Mouse (Mus musculus): ENCODE measurements around the gene Ngf.

The Ngf gene

GRCm38 (mm10) chr3:102469713-102470448 is at the start of gene Ngf:
Gene Ngf, plus strand, starts transcription at chr3:102469919.
- peak; percentile 7 for DNase-seq (ENCODE audit: low spot score)

DNA sequence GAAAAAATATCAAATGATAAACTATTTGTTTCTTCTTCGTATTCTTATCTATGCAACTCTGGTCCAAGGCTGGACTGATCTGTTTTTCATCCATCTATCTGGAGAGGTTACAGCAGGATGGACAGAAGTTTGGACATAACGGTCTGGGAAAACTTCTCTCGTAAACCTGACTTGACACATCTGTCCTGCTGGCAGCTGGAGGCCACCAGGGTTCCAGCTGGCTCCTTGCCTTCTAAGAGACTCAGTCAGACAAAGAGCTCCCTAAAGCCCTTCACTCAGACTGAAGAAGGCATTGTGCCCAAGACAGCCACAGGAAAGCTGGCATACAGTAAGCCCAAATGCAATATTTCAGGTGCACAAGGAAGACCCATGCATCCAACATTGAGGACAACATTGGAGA is 24.2 kb upstream of the Ngf start:
- no peak for DNase-seq (ENCODE audit: low spot score)

- no peak for DNase-seq (ENCODE audit: low spot score)
These were observed 23.0 kb upstream of the Ngf start for GRCm38 (mm10) chr3:102446691-102447090.

GRCm38 (mm10) chr3:102454566-102454965 is 15.2 kb upstream of the Ngf start:
- DNase-seq (ENCODE audit: low spot score) = no peak

GRCm38 (mm10) chr3:102460528-102460927 is 9.2 kb upstream of the Ngf start:
- DNase-seq (ENCODE audit: low spot score) = no peak

DNA sequence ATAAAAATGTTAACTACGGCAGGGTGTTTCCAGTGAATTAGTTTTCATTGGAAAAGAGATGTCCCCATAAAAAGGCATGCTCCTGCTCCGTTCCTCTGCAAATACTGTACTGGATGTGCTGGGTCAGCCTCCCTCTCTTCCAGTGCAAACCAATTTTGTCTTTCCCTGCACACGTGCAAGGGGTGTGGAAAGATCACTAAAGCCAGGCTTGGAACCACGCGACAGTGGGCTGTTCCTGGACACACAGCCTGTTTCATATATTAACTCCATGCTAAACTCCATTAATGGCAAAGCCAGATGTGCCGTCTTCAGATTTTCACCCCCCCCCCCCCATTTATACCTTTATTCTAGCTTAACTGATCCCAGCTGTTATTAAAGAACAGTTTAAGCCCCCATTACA is 8.7 kb upstream of the Ngf start:
- no peak for DNase-seq (ENCODE audit: low spot score)

GRCm38 (mm10) chr3:102462703-102463336 is 6.9 kb upstream of the Ngf start:
- no peak for DNase-seq (ENCODE audit: low spot score)

DNA sequence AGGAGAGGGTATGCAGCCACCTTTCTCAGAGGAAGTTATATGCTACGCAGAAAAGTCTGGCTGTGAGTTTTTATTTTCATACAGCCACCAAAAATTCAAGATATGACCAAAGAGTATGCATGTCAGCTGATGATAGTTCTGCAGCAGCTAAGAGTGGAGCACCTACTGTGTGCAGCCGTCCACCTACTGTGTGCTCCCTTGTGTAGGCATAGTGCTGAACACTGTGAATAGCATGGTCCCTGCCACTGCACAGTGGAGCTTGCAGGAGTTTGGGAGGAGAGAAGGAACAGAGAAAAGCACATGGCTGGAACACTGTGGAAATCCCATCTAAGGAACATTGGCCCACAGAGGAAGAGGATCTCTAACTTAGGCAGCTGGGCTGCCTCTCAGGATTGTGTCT is 6.4 kb upstream of the Ngf start:
- no peak for DNase-seq (ENCODE audit: low spot score)

DNA sequence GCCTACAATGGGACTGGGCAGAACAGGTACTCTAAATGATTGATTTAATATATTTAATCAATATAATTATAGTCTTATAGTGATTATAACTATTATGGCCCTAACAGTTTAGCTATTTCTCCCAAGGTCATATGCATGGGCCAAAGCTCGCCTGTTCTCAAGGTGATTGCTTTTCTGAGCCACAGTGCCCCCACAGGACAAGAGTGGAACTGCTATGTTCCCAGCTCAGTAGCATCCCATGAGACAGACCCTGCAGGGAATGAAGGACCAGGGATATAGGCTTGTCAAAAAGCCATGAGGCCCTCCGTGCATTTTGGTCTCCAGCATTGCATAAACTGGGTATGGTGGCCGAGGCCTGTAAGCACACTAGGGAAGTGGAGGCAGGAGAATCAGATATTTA is 3.1 kb upstream of the Ngf start:
- peak; percentile 83 for DNase-seq (ENCODE audit: low spot score)

GRCm38 (mm10) chr3:102467121-102467520 is 2.6 kb upstream of the Ngf start:
- no peak for DNase-seq (ENCODE audit: low spot score)

- no peak for DNase-seq (ENCODE audit: low spot score)
These were observed 1.5 kb downstream of the Ngf start for GRCm38 (mm10) chr3:102471251-102471650.

- no peak for DNase-seq (ENCODE audit: low spot score)
These were observed 2.1 kb downstream of the Ngf start for GRCm38 (mm10) chr3:102471799-102472198.

GRCm38 (mm10) chr3:102474275-102475155 is 4.8 kb downstream of the Ngf start:
- DNase-seq (ENCODE audit: low spot score) = no peak

- no peak for DNase-seq (ENCODE audit: low spot score)
These were observed 8.4 kb downstream of the Ngf start for GRCm38 (mm10) chr3:102477917-102478694.

GRCm38 (mm10) chr3:102490393-102491123 is 20.8 kb downstream of the Ngf start:
- no peak for DNase-seq (ENCODE audit: low spot score)

DNA sequence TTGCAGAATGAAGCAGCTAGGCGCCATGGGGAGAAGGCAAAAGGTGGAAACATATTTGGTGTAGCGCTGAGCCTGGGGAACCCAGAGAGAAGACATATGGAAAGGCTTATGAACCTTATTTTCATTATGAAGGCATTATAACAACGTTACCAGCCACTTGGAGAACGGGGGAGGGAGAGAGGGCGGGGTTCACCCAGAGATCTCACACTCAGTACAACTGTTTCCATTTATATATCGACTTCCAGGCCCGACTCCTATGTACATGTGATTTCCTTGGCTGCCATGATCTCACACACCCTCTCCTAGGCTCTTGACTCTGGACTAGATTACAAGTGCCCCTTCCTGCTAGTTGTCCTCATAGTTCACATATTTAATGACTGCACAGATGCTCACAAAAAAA is 28.4 kb downstream of the Ngf start:
- DNase-seq (ENCODE audit: low spot score) = no peak

DNA sequence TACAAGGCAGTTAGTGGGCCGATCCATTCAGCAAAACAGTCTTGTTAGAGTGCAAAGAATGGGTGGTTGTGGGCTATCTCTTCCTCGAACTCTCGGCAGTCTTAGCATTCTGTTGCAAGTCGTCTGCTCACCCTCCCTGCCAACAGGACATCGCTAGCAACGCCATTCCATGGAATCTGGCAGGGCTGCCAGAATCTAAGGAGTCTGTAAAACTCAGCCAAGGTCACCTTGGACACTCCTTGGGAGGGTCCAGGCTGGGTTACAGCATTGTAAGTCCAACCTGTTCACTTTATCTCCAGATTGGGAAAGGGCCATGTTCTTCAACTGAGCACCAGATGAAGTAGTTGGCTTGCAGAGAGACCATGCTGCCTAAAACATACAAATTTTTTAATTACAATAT is 29.2 kb downstream of the Ngf start:
- no peak for DNase-seq (ENCODE audit: low spot score)

- no peak for DNase-seq (ENCODE audit: low spot score)
These were observed 30.3 kb downstream of the Ngf start for GRCm38 (mm10) chr3:102500031-102500430.

DNA sequence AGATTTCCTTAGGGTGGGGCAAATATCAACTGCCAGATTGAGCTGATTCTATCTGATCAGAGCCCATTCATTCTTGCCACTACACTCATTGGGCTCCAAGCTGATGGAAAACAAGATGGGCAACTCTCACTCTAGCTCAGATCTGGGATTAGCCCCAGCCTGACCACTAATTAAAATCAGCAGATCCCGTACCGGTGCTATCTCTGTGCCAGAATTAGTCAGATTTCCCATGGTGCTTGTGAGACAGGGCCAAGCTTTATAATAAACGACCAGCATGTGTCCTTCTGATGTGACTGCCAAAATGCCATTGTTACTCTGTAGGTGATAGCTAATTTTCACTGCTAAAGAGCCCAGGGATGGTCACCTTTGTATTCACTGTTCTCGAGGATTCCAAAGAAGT is 31.5 kb downstream of the Ngf start:
- no peak for DNase-seq (ENCODE audit: low spot score)

DNA sequence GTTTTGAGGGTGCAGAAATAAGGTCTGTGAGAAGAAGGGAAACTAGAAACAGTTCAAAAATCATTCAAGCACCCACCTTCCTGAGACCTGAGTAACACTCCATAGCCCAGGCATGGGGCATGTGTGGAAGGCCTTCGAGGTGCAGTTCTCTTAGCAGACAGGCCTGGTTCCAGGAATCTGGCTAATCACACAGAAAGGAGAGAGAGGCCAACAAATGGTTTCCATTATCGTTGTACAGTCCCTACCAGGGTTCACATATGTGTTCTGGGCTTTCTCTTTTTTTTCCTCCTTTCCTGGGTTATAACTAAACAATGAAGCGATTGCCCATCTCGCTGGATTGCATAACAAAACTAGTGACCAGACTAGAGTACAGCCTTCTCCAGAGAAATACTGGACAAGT is 35.4 kb downstream of the Ngf start:
- no peak for DNase-seq (ENCODE audit: low spot score)

- no peak for DNase-seq (ENCODE audit: low spot score)
These were observed 36.3 kb downstream of the Ngf start for GRCm38 (mm10) chr3:102506061-102506460.
